8 mouse cellular contexts compared by ENCODE assay signal in genomic region chr11:85733577-85733976, GRCm38 (mm10).
A peak's percentile ranks its signal among the peaks of the same experiment; 100 is the strongest.
DNase-seq lines count a peak whose midpoint lies in the region; ATAC-seq and TF ChIP-seq lines count a peak whose summit lies in the region.

No protein-coding gene starts in this region.

- peak; percentile 7 for DNase-seq in cerebellum, adult 11-12 months
- peak; percentile 60 for DNase-seq in liver, adult 2 months (ENCODE audit: extremely low read depth, low read depth, low spot score)
- DNase-seq in liver, embryonic 11.5 days (ENCODE audit: low spot score), result no peak
- DNase-seq in left cerebral cortex, adult 11 months (ENCODE audit: low spot score), result no peak
- no peak for DNase-seq in urinary bladder, adult 18-20 months (ENCODE audit: low spot score in 2 of 2)

- ATAC-seq in cerebellum, adult (ENCODE audit: insufficient number of reproducible peaks, low FRiP score, low TSS enrichment), result no peak
- no peak for ATAC-seq in liver, embryonic 11.5 days (replicated peaks; ENCODE audit: low FRiP score)
- no peak for ATAC-seq in kidney, embryonic 14.5 days (ENCODE audit: low FRiP score, low TSS enrichment)
- peak; percentile 83 for ATAC-seq in megakaryocyte-erythroid progenitor cell, adult 5-6 weeks (replicated peaks; ENCODE audit: low FRiP score, low TSS enrichment, poor library complexity, severe bottlenecking)

- WGBS in liver, adult 2 months, result 56% methylated on average over 3 of the region's 3 CpGs
- WGBS in liver, embryonic 11.5 days, result 60% methylated on average over 3 of the region's 3 CpGs
- 58% methylated on average over 3 of the region's 3 CpGs for WGBS in kidney, embryonic 14.5 days

- TF ChIP-seq CTCF in liver, adult 2 months (IDR thresholded peaks at IDR 0.05; ENCODE audit: low read depth, low read length), result peak; percentile 71

- H3K4me3 ChIP-seq in liver, adult 2 months (ENCODE audit: insufficient read depth, low read depth, low read length), result no peak overlapping the region
- no peak overlapping the region for H3K4me3 ChIP-seq in liver, embryonic 11.5 days (ENCODE audit: low read depth, low read length)
- no peak overlapping the region for H3K4me3 ChIP-seq in kidney, embryonic 14.5 days (ENCODE audit: low read length)

- H3K27me3 ChIP-seq in liver, adult 2 months (ENCODE audit: control insufficient read depth, insufficient read depth, low read length), result no peaks in the 10 kb centered on the region
- H3K27me3 ChIP-seq in liver, embryonic 11.5 days (replicated peaks; ENCODE audit: control insufficient read depth, insufficient read depth, low read length), result no peaks in the 10 kb centered on the region
- no peaks in the 10 kb centered on the region for H3K27me3 ChIP-seq in kidney, embryonic 14.5 days (ENCODE audit: control insufficient read depth, insufficient read depth, low read length)

- no peak for TF ChIP-seq POLR2A in liver, adult 2 months (IDR thresholded peaks at IDR 0.05; ENCODE audit: extremely low read depth, insufficient read depth, low read length)

- no peaks in the 10 kb centered on the region for H3K36me3 ChIP-seq in liver, adult 2 months (ENCODE audit: control insufficient read depth, insufficient read depth, low read length)
- no peaks in the 10 kb centered on the region for H3K36me3 ChIP-seq in liver, embryonic 11.5 days (ENCODE audit: control insufficient read depth, insufficient read depth, low read length)
- no peaks in the 10 kb centered on the region for H3K36me3 ChIP-seq in kidney, embryonic 14.5 days (ENCODE audit: control insufficient read depth, insufficient read depth, low read length)

- H3K4me1 ChIP-seq in liver, adult 2 months (ENCODE audit: control insufficient read depth, insufficient read depth, low read length), result 0 out of 2 replicates have a peak, but pooled peaks cover 3% of the 10 kb centered on the region
- 0 out of 2 replicates have a peak, but pooled peaks cover 2% of the 10 kb centered on the region for H3K4me1 ChIP-seq in liver, embryonic 11.5 days (replicated peaks; ENCODE audit: control insufficient read depth, insufficient read depth, low read length)
- H3K4me1 ChIP-seq in kidney, embryonic 14.5 days (ENCODE audit: control insufficient read depth, insufficient read depth, low read length), result peaks cover 18% of the 10 kb centered on the region

- H3K9ac ChIP-seq in liver, adult 2 months (ENCODE audit: low read depth, low read length), result no peak overlapping the region
- no peak overlapping the region for H3K9ac ChIP-seq in liver, embryonic 11.5 days (ENCODE audit: low read depth, low read length)
- H3K9ac ChIP-seq in kidney, embryonic 14.5 days (ENCODE audit: low read depth, low read length), result no peak overlapping the region

- H3K79me2 ChIP-seq in liver, adult 2 months (ENCODE audit: control insufficient read depth, insufficient read depth, low read length), result no peaks in the 10 kb centered on the region

- H3K4me2 ChIP-seq in liver, embryonic 11.5 days, result no peak overlapping the region
- no peak overlapping the region for H3K4me2 ChIP-seq in kidney, embryonic 14.5 days (replicated peaks; ENCODE audit: low read depth, low read length)

- H3K9me3 ChIP-seq in liver, embryonic 11.5 days (ENCODE audit: control insufficient read depth, low read length), result no peaks in the 10 kb centered on the region
- H3K9me3 ChIP-seq in kidney, embryonic 14.5 days (ENCODE audit: control insufficient read depth, low read length), result no peaks in the 10 kb centered on the region

- H3K27ac ChIP-seq in liver, adult 2 months (replicated peaks; ENCODE audit: insufficient read depth, low read depth, low read length), result no peak overlapping the region
- no peak overlapping the region for H3K27ac ChIP-seq in liver, embryonic 11.5 days (ENCODE audit: low read depth, low read length)
- H3K27ac ChIP-seq in kidney, embryonic 14.5 days (ENCODE audit: low read depth, low read length), result 0 out of 2 replicates have a peak overlapping the region, but pooled peaks have one; percentile 1

Comparison
In these comparisons a context has a peak if more than half of its experiments do, and no peak if none do; other contexts are left out.
1. DNase-seq: peak in cerebellum, adult 11-12 months (single experiment) and liver, adult 2 months (single experiment); none in liver, embryonic 11.5 days (single experiment), left cerebral cortex, adult 11 months (single experiment) and urinary bladder, adult 18-20 months (0 of 2).